Mouse (Mus musculus) olfactory bulb, adult 2 months (tissue): ENCODE data around the gene Efnb2.

Experiments
- CTCF ChIP-seq: fragments of 200-500 bp; IDR thresholded peaks from 2 replicates; pipeline ENCODE4 v1.5.1; 2012; ENCODE audit warnings: low read depth, mild to moderate bottlenecking, low read length, moderate library complexity; ENCODE audit not compliant: insufficient read depth
- POLR2A ChIP-seq: fragments of 200-500 bp; IDR thresholded peaks from 2 replicates; pipeline ENCODE4 v1.6.1; 2012; ENCODE audit warnings: mild to moderate bottlenecking, low read depth, low read length, moderate library complexity; ENCODE audit not compliant: insufficient read depth

DNA sequence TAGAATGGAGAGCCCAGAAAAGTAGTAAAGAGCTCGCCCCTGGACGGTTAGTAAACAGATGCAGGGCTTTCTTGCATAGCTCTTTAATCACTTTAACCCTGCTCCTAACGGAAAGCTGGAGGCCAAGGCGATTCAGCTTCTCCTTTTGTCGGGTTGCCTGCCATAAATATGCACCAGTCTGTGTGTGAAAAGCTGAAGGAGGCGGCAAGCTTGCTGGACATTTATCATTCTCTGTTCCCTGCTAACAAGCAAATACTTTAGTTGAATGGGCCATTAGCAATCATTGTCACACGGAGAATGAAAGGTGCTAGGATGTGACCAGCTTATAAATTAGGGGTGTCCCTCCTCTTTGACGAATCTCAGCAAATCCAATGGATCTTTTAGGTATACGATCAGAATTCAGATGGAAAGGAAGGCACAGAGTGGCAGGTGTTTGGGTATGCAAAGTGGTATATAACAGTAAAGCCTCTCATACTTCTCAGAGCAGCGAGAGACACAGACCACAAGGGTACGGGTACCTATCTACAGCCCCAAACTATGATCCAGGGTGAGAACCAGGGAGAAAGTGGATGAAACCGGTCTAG lies 7.0 kb downstream of the Efnb2 start:
- TF ChIP-seq CTCF: no peak
- no peak for TF ChIP-seq POLR2A
